Mouse (Mus musculus): ENCODE results near the gene Get4. TPM values are rescaled to one million over a fixed set of nuclear protein-coding genes. Genes with fewer than 3 reads are reported as not detected.

Gene Get4
- polyA plus RNA-seq, 1 experiment from 2014 or later = 161 TPM

DNA sequence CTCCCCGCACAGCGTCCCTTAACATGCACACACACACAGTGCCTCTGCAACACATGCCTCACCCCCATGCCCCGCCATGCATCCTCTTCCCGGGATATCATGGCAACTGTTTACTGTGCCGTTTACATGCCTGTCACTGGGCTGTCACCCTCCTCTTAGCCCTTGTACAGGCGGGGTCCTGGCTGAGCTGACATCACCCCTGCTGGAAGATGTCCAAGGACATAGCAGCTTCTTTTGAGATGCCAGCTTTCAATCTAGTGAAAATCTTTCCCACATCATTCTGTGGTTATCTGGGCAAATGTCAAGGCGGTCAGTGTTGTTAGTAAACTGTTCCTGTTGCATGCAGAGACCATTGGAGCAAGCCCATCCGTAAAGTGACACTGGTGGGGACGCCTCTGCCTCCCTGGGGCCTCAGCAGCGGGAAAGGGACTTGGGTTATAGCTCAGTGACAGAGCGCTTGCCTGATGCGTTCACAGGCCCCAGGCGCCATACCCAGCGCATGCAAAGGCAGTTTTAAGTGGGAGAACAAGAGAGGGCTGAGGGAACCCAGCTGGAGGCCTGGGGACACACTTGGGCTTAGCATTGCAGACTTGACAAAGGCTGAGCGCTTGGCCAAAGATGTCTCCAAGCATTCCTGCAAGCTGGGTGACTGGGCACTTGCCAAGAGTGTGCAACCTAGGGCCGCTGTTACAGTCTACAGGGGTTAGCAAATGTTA is 18.8 kb downstream of the Get4 start:
- WGBS = 53% methylated on average over 16 of the region's 16 CpGs
- H3K9me3 ChIP-seq (ENCODE audit: low read length) = no peaks in the 10 kb centered on the region
- H3K36me3 ChIP-seq (ENCODE audit: insufficient read depth, low read length) = peaks cover 32% of the 10 kb centered on the region
- H3K9ac ChIP-seq (replicated peaks; ENCODE audit: low read length) = 0 out of 2 replicates have a peak overlapping the region, but pooled peaks have one; percentile 26
- no peaks in the 10 kb centered on the region for H3K27me3 ChIP-seq (ENCODE audit: insufficient read depth, low read length)
- peak; percentile 44 for ATAC-seq (ENCODE audit: low FRiP score, low TSS enrichment)
- no peak overlapping the region for H3K4me2 ChIP-seq (replicated peaks; ENCODE audit: low read depth, low read length)
- no peak overlapping the region for H3K4me3 ChIP-seq (ENCODE audit: low read length)
- peak overlapping the region; percentile 58; the same call in 1 of the 2 replicates for H3K27ac ChIP-seq (ENCODE audit: low read length)
- no peaks in the 10 kb centered on the region for H3K4me1 ChIP-seq (ENCODE audit: insufficient read depth, low read length)

- 46% methylated on average over 8 of the region's 8 CpGs for WGBS
- Histone ChIP-seq H3K4me2 (replicated peaks; ENCODE audit: low read depth, low read length) (no peak overlapping the region), H3K9me3 (ENCODE audit: low read length) (no peaks in the 10 kb centered on the region), H3K4me3 (ENCODE audit: low read length) (no peak overlapping the region), H3K27ac (ENCODE audit: low read length) (no peak overlapping the region; the same call in 1 of the 2 replicates), H3K27me3 (ENCODE audit: insufficient read depth, low read length) (no peaks in the 10 kb centered on the region), H3K9ac (replicated peaks; ENCODE audit: low read length) (no peak overlapping the region), H3K36me3 (ENCODE audit: insufficient read depth, low read length) (peaks cover 21% of the 10 kb centered on the region), H3K4me1 (ENCODE audit: insufficient read depth, low read length) (no peaks in the 10 kb centered on the region)
- no peak for ATAC-seq (ENCODE audit: low FRiP score, low TSS enrichment)
Observed at GRCm38 (mm10) chr5:139271994-139272554, 19.9 kb downstream of the Get4 start.

GRCm38 (mm10) chr5:139277287-139277686 is 25.2 kb downstream of the Get4 start:
- WGBS = 70% methylated on average over 8 of the region's 8 CpGs
- Histone ChIP-seq H3K4me2 (replicated peaks; ENCODE audit: low read depth, low read length) (no peak overlapping the region), H3K9me3 (ENCODE audit: low read length) (no peaks in the 10 kb centered on the region), H3K4me3 (ENCODE audit: low read length) (no peak overlapping the region), H3K27me3 (ENCODE audit: insufficient read depth, low read length) (no peaks in the 10 kb centered on the region), H3K36me3 (ENCODE audit: insufficient read depth, low read length) (no peaks in the 10 kb centered on the region), H3K4me1 (ENCODE audit: insufficient read depth, low read length) (peaks cover 3% of the 10 kb centered on the region; the same call in 1 of the 2 replicates), H3K9ac (replicated peaks; ENCODE audit: low read length) (no peak overlapping the region), H3K27ac (ENCODE audit: low read length) (no peak overlapping the region)
- ATAC-seq (ENCODE audit: low FRiP score, low TSS enrichment) = no peak

DNA sequence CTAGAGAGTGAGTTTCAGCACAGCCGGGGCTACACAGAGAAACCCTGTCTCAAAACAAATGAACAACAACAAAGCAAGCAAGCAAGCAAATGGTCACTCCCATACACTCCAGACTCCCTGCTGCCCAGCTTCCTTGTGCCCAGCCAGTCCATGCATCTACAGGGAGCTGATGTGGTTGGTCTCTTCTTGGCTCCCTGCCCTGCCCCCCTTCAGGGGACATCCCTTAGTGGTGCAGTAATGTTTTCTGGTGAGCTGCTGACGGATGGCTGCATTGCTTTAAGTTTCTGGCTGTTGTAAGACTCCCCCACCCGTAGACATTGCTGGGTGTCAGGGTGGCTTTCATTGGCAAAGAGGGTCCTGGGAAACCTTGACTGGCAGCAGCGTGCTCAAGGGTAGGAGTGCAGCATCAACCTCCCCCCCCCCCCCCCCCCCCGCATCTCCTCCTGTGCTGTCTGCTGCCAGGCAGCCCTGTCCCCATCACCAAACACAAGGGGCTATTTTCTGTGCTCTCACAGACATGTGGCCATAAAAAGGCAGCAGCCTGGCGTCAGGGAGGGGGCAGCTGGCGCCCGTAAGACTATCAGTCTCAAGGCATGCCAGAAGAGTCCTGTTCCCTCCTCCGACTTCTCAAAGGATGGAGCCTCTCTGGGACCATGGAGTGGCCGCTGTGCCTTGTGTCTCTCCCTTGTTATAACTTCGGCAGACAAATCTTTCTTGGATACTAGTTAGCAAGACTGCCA is 29.4 kb downstream of the Get4 start:
- H3K4me2 ChIP-seq (replicated peaks; ENCODE audit: low read depth, low read length) = no peak overlapping the region
- H3K27me3 ChIP-seq (ENCODE audit: insufficient read depth, low read length) = no peaks in the 10 kb centered on the region
- H3K9me3 ChIP-seq (ENCODE audit: low read length) = no peaks in the 10 kb centered on the region
- H3K27ac ChIP-seq (ENCODE audit: low read length) = no peak overlapping the region
- H3K4me1 ChIP-seq (ENCODE audit: insufficient read depth, low read length) = peaks cover 4% of the 10 kb centered on the region; the same call in 1 of the 2 replicates
- 24% methylated on average over 10 of the region's 11 CpGs for WGBS
- no peaks in the 10 kb centered on the region for H3K36me3 ChIP-seq (ENCODE audit: insufficient read depth, low read length)
- H3K9ac ChIP-seq (replicated peaks; ENCODE audit: low read length) = no peak overlapping the region
- no peak for ATAC-seq (ENCODE audit: low FRiP score, low TSS enrichment)
- no peak overlapping the region for H3K4me3 ChIP-seq (ENCODE audit: low read length)

DNA sequence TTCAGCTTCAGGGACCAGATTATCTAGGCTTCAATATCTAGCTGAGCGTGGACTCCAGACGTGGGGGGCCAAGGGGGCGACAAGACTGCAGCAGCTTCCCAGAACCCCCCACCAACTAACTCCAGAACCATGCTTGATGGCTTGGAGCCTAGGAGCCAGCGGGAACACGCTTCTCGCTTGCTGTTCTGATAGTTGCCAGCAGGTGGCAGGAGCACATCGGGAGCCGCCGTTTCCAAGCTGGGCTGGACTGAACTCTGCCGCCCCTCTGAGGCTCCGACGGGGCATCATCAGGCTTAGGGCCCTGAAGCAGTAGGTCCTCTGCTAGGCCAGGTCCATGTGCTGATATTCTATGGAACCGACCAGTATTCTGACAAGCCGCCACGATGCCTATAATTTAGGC is 30.1 kb downstream of the Get4 start:
- no peak overlapping the region for H3K4me2 ChIP-seq (replicated peaks; ENCODE audit: low read depth, low read length)
- ATAC-seq (ENCODE audit: low FRiP score, low TSS enrichment) = peak; percentile 55
- peaks cover 7% of the 10 kb centered on the region; the same call in 1 of the 2 replicates for H3K4me1 ChIP-seq (ENCODE audit: insufficient read depth, low read length)
- H3K9ac ChIP-seq (replicated peaks; ENCODE audit: low read length) = no peak overlapping the region
- H3K9me3 ChIP-seq (ENCODE audit: low read length) = no peaks in the 10 kb centered on the region
- no peaks in the 10 kb centered on the region for H3K36me3 ChIP-seq (ENCODE audit: insufficient read depth, low read length)
- no peak overlapping the region for H3K27ac ChIP-seq (ENCODE audit: low read length)
- WGBS = 6% methylated on average over 15 of the region's 15 CpGs
- no peaks in the 10 kb centered on the region for H3K27me3 ChIP-seq (ENCODE audit: insufficient read depth, low read length)
- no peak overlapping the region for H3K4me3 ChIP-seq (ENCODE audit: low read length)

DNA sequence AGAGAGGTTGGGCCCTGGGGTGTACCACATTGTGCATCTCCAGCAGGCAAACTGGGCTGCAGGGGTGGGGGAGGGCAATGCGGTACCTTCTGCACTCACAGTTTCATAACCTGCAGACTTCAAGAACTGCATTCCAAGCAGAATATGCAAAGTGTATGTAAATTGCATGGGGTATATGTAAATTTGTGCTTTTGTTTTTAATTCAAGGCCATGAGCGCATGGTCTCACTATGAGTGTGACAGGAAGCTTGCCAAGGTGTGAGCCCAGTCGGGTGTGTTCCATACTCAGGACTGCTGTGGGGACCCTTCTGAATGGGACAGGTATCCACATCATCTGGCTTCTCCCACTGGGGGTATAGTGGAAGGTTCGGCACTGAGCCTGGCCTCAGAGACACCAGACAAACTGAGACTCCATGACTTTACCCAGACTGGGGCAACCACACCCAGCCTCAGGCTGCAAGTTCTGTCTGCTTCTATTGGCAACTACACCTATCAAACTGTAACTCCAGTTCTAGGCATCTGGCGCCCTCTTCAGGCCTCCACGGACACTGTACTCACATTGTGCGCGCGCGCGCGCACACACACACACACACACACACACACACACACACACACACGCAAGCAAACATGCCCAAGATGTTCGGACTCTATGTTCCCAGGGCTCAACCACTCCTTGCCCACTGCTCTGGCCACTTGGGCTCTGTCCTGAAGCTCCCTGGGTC is 31.5 kb downstream of the Get4 start:
- no peaks in the 10 kb centered on the region for H3K9me3 ChIP-seq (ENCODE audit: low read length)
- H3K36me3 ChIP-seq (ENCODE audit: insufficient read depth, low read length) = no peaks in the 10 kb centered on the region
- H3K27me3 ChIP-seq (ENCODE audit: insufficient read depth, low read length) = no peaks in the 10 kb centered on the region
- no peak overlapping the region for H3K4me2 ChIP-seq (replicated peaks; ENCODE audit: low read depth, low read length)
- 96% methylated on average over 14 of the region's 14 CpGs for WGBS
- H3K9ac ChIP-seq (replicated peaks; ENCODE audit: low read length) = no peak overlapping the region
- H3K4me3 ChIP-seq (ENCODE audit: low read length) = no peak overlapping the region
- no peak overlapping the region for H3K27ac ChIP-seq (ENCODE audit: low read length)
- ATAC-seq (ENCODE audit: low FRiP score, low TSS enrichment) = no peak
- H3K4me1 ChIP-seq (ENCODE audit: insufficient read depth, low read length) = peaks cover 7% of the 10 kb centered on the region; the same call in 1 of the 2 replicates

DNA sequence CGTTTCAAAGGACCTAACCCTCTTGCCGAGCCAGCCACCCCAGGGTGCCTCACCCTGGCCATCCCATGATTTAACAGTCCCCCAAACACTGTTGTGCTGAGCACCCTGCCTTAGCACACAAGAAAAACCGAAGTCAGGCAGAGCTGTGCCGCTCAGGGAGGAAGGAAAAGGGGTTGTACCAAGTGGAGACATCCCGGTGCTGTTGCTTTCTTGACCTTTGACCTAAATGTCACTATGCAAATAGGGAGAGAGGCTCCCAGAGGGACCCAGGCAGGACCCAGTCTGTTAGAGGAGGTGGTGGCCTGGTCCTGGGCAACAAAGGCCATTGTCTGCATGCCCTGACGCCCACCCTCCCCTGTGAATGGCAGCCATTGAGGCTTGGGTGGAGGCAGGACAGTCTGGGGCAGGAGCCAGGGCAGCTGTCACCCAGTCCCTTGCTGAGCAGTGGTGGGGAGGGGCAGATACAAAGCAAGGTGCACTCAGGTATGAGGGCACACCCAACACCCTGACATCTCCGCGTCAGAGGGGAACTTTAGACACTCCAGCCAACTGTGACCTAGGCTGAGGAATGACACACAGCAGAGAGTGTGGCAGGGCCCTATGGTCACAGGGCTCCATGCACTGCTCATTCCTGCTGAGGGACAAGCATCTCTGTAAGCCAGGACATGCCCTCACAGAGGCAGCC is 33.4 kb downstream of the Get4 start:
- Histone ChIP-seq H3K36me3 (ENCODE audit: insufficient read depth, low read length) (no peaks in the 10 kb centered on the region), H3K9me3 (ENCODE audit: low read length) (no peaks in the 10 kb centered on the region), H3K9ac (replicated peaks; ENCODE audit: low read length) (no peak overlapping the region), H3K27me3 (ENCODE audit: insufficient read depth, low read length) (no peaks in the 10 kb centered on the region), H3K27ac (ENCODE audit: low read length) (no peak overlapping the region), H3K4me3 (ENCODE audit: low read length) (no peak overlapping the region), H3K4me1 (ENCODE audit: insufficient read depth, low read length) (peaks cover 7% of the 10 kb centered on the region; the same call in 1 of the 2 replicates), H3K4me2 (replicated peaks; ENCODE audit: low read depth, low read length) (no peak overlapping the region)
- ATAC-seq (ENCODE audit: low FRiP score, low TSS enrichment) = no peak
- WGBS = 47% methylated on average over 8 of the region's 8 CpGs

- no peak overlapping the region for H3K27ac ChIP-seq (ENCODE audit: low read length)
- no peak overlapping the region for H3K4me2 ChIP-seq (replicated peaks; ENCODE audit: low read depth, low read length)
- H3K9me3 ChIP-seq (ENCODE audit: low read length) = no peaks in the 10 kb centered on the region
- no peaks in the 10 kb centered on the region for H3K27me3 ChIP-seq (ENCODE audit: insufficient read depth, low read length)
- no peak overlapping the region for H3K4me3 ChIP-seq (ENCODE audit: low read length)
- H3K9ac ChIP-seq (replicated peaks; ENCODE audit: low read length) = 0 out of 2 replicates have a peak overlapping the region, but pooled peaks have one; percentile 18
- 67% methylated on average over 14 of the region's 14 CpGs for WGBS
- no peak for ATAC-seq (ENCODE audit: low FRiP score, low TSS enrichment)
- H3K36me3 ChIP-seq (ENCODE audit: insufficient read depth, low read length) = no peaks in the 10 kb centered on the region
- peaks cover 7% of the 10 kb centered on the region; the same call in 1 of the 2 replicates for H3K4me1 ChIP-seq (ENCODE audit: insufficient read depth, low read length)
Observed at GRCm38 (mm10) chr5:139286142-139286941, 34.2 kb downstream of the Get4 start.
